Mouse (Mus musculus) hindbrain, embryonic 15.5 days (tissue): ENCODE data around the gene Chd9. TPM values are rescaled to one million over a fixed set of nuclear protein-coding genes. Genes with fewer than 3 reads are reported as not detected.

Experiments used
- ATAC-seq: fragments of 200-750 bp; cut with Nextera tagmentation; 2 replicates; pipeline ENCODE4 v1.8.0; 2017; ENCODE audit warnings: low read depth, moderate number of reproducible peaks, moderate TSS enrichment; ENCODE audit not compliant: low FRiP score
- H3K27ac ChIP-seq: fragments of 300-500 bp; sonication (generic); replicated peaks from 2 replicates; pipeline ENCODE4 v1.5.1; 2015; ENCODE audit warnings: mild to moderate bottlenecking, inconsistent platforms
- H3K27me3 ChIP-seq: fragments of 300-500 bp; sonication (generic); 2 replicates; pipeline ENCODE4 v1.6.1; 2015; ENCODE audit warnings: control low read depth, inconsistent platforms
- H3K36me3 ChIP-seq: fragments of 300-500 bp; sonication (generic); 2 replicates; pipeline ENCODE4 v1.6.1; 2015; ENCODE audit warnings: control low read depth, inconsistent platforms
- H3K4me1 ChIP-seq: fragments of 300-500 bp; sonication (generic); replicated peaks from 2 replicates; pipeline ENCODE4 v1.6.1; 2015; ENCODE audit warnings: control low read depth, inconsistent platforms
- H3K4me2 ChIP-seq: fragments of 300-500 bp; sonication (generic); 2 replicates; pipeline ENCODE4 v1.6.1; 2015; ENCODE audit warnings: moderate library complexity, mild to moderate bottlenecking, inconsistent platforms
- H3K4me3 ChIP-seq: fragments of 300-500 bp; sonication (generic); 2 replicates; pipeline ENCODE4 v1.5.1; 2015; ENCODE audit warnings: mild to moderate bottlenecking, inconsistent platforms
- H3K9ac ChIP-seq: fragments of 300-500 bp; sonication (generic); 2 replicates; pipeline ENCODE4 v1.6.1; 2015; ENCODE audit warnings: inconsistent platforms
- H3K9me3 ChIP-seq: fragments of 300-500 bp; sonication (generic); 2 replicates; pipeline ENCODE4 v1.6.1; 2016; ENCODE audit warnings: control low read depth, inconsistent platforms
- WGBS: fragments of 180-500 bp; shearing (Covaris S2); methylation state at CpG from one replicate; pipeline ENCODE4 v1.1.7; 2015; 5-methylcytosine and 5-hydroxymethylcytosine counted together
- polyA plus RNA-seq: library from polyadenylated mRNA; unstranded; fragments of >200 nt; fragmentation: Nextera tagmentation; extraction: Ambion mirVana; gene quantifications from 2 replicates; pipeline ENCODE4 v1.2.1, GENCODE M21; 2015

The Chd9 gene
- polyA plus RNA-seq, 1 experiment from 2014 or later = 100 TPM

DNA sequence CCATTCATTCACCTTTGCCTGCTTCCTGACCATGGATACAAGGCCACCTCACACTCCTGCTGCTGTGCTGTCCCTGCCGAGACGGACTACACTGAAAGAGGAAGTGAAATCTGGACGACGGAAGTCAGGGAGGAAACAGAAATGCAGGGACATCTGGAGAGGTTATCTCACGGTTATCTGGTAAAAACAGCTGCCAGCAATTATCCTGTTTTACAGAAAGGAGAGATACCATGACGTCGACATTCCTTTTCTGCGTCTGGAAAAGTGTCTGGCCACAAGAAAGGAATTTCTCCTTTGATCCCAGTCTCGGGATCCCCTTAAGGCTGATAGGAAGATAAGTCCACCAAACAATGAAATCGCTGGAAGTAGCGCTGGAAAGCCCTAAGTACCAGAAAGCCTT is 5.7 kb upstream of the Chd9 start:
- no peaks in the 10 kb centered on the region for H3K9me3 ChIP-seq
- H3K27me3 ChIP-seq = no peaks in the 10 kb centered on the region
- no peaks in the 10 kb centered on the region for H3K36me3 ChIP-seq
- ATAC-seq = no peak
- no peak overlapping the region for H3K9ac ChIP-seq
- H3K27ac ChIP-seq = no peak overlapping the region
- no peaks in the 10 kb centered on the region for H3K4me1 ChIP-seq
- H3K4me3 ChIP-seq = no peak overlapping the region
- 69% methylated on average over 11 of the region's 11 CpGs for WGBS
- no peak overlapping the region for H3K4me2 ChIP-seq

GRCm38 (mm10) chr8:90825459-90825871 is 2.7 kb upstream of the Chd9 start:
- Histone ChIP-seq H3K27me3 (no peaks in the 10 kb centered on the region), H3K4me3 (no peak overlapping the region), H3K4me1 (peaks cover 19% of the 10 kb centered on the region), H3K36me3 (no peaks in the 10 kb centered on the region), H3K4me2 (no peak overlapping the region), H3K27ac (no peak overlapping the region), H3K9ac (no peak overlapping the region), H3K9me3 (no peaks in the 10 kb centered on the region)
- no peak for ATAC-seq
- 88% methylated on average over 9 of the region's 9 CpGs for WGBS

- peak; percentile 80 for ATAC-seq
- under 1% methylated on average over 11 of the region's 11 CpGs for WGBS
- Histone ChIP-seq H3K36me3 (no peaks in the 10 kb centered on the region), H3K4me2 (peak overlapping the region; percentile 93), H3K27me3 (no peaks in the 10 kb centered on the region), H3K27ac (peak overlapping the region; percentile 78), H3K4me3 (peak overlapping the region; percentile 60), H3K9ac (peak overlapping the region; percentile 70), H3K9me3 (no peaks in the 10 kb centered on the region), H3K4me1 (peaks cover 21% of the 10 kb centered on the region)
Observed at GRCm38 (mm10) chr8:90828987-90829740, 1.0 kb downstream of the Chd9 start.

DNA sequence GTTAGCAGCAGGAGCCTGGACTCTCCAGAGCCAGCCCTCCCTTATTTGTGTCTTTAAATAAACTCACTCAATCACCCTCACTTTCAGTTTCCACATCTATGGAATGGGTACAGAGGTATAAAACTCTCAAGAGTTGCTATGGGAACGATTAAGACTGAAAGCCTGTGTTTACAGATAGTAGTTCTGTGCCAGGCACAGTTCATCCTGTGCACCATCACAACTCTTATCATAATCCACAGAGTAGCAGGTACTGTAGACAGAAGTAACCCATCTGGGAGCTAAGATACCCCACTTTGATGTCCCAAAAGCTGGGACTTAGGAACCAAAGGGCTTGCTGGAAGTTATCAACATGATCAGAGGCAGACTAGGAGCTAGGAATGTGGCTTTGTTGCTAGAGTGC is 1.7 kb downstream of the Chd9 start:
- 88% methylated on average over 1 of the region's 1 CpGs for WGBS
- no peak overlapping the region for H3K9ac ChIP-seq
- H3K4me3 ChIP-seq = 0 out of 2 replicates have a peak overlapping the region, but pooled peaks have one; percentile 60
- H3K4me2 ChIP-seq = peak overlapping the region; percentile 93
- H3K27ac ChIP-seq = no peak overlapping the region
- peaks cover 21% of the 10 kb centered on the region for H3K4me1 ChIP-seq
- H3K36me3 ChIP-seq = no peaks in the 10 kb centered on the region
- no peak for ATAC-seq
- H3K9me3 ChIP-seq = no peaks in the 10 kb centered on the region
- H3K27me3 ChIP-seq = no peaks in the 10 kb centered on the region

GRCm38 (mm10) chr8:90830980-90831379 is 2.8 kb downstream of the Chd9 start:
- Histone ChIP-seq H3K9ac (no peak overlapping the region), H3K27ac (no peak overlapping the region), H3K4me2 (no peak overlapping the region), H3K27me3 (no peaks in the 10 kb centered on the region), H3K4me1 (peaks cover 21% of the 10 kb centered on the region), H3K4me3 (no peak overlapping the region), H3K9me3 (no peaks in the 10 kb centered on the region), H3K36me3 (no peaks in the 10 kb centered on the region)
- ATAC-seq = no peak
- 59% methylated on average over 8 of the region's 8 CpGs for WGBS

GRCm38 (mm10) chr8:90832576-90833289 is 4.6 kb downstream of the Chd9 start:
- Histone ChIP-seq H3K4me1 (peaks cover 21% of the 10 kb centered on the region), H3K4me2 (no peak overlapping the region), H3K9me3 (no peaks in the 10 kb centered on the region), H3K27ac (no peak overlapping the region), H3K9ac (no peak overlapping the region), H3K36me3 (no peaks in the 10 kb centered on the region), H3K4me3 (no peak overlapping the region), H3K27me3 (no peaks in the 10 kb centered on the region)
- 27% methylated on average over 5 of the region's 5 CpGs for WGBS
- no peak for ATAC-seq

- no peak for ATAC-seq
- WGBS = 75% methylated on average over 6 of the region's 6 CpGs
- no peaks in the 10 kb centered on the region for H3K36me3 ChIP-seq
Observed at GRCm38 (mm10) chr8:90833628-90834320, 5.6 kb downstream of the Chd9 start.

DNA sequence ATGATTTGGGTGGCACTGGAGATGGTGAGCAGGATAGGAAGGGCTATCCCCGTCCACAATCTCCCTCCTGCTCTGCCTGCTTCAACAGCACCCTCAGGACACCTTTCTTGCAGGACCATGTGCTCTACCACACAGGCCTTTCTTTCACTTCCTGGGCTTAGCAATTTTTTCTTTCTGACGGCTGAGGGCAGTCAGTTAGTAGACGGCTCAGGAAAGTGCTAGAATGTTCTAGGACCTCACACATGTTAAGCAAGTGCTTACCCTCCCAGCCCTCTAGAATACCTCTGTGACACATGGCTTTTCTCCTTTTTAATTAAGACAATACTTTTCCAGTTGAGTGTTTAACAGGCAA is 6.1 kb downstream of the Chd9 start:
- WGBS = 81% methylated on average over 3 of the region's 3 CpGs
- H3K27ac ChIP-seq = no peak overlapping the region

More at GRCm38 (mm10) chr8:90833628-90834320, 5.6 kb downstream of the Chd9 start:
- Histone ChIP-seq H3K4me2 (no peak overlapping the region), H3K27ac (no peak overlapping the region), H3K9me3 (no peaks in the 10 kb centered on the region), H3K27me3 (no peaks in the 10 kb centered on the region), H3K4me3 (no peak overlapping the region), H3K9ac (no peak overlapping the region), H3K4me1 (peaks cover 13% of the 10 kb centered on the region)

DNA sequence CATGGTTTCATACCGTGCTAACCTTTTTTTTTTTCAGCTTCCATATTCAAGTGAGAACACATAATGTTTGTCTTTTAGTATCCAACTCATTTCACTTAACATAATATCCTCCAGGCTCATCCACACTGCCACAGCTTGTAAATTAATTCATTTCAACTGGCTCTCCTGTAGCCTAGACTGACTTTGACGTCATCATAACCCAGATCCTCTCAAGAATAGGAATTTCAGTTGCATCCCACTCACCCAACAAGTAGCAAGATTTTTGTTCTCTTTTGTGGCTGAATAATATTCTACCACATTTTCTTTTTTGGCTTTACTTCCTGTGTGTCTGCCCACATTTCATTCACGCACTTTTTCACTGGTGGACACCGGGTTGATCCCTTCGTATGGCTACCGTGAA is 9.3 kb downstream of the Chd9 start:
- Histone ChIP-seq H3K4me2 (no peak overlapping the region), H3K36me3 (no peaks in the 10 kb centered on the region), H3K27me3 (no peaks in the 10 kb centered on the region), H3K9ac (no peak overlapping the region), H3K4me1 (no peaks in the 10 kb centered on the region), H3K27ac (no peak overlapping the region), H3K9me3 (no peaks in the 10 kb centered on the region), H3K4me3 (no peak overlapping the region)
- WGBS = 89% methylated on average over 6 of the region's 6 CpGs
- no peak for ATAC-seq

More for the DNA sequence above, 6.1 kb downstream of the Chd9 start:
- Histone ChIP-seq H3K4me1 (peaks cover 7% of the 10 kb centered on the region), H3K9me3 (no peaks in the 10 kb centered on the region), H3K27me3 (no peaks in the 10 kb centered on the region), H3K4me2 (no peak overlapping the region), H3K9ac (no peak overlapping the region), H3K36me3 (no peaks in the 10 kb centered on the region), H3K4me3 (no peak overlapping the region)
- no peak for ATAC-seq

DNA sequence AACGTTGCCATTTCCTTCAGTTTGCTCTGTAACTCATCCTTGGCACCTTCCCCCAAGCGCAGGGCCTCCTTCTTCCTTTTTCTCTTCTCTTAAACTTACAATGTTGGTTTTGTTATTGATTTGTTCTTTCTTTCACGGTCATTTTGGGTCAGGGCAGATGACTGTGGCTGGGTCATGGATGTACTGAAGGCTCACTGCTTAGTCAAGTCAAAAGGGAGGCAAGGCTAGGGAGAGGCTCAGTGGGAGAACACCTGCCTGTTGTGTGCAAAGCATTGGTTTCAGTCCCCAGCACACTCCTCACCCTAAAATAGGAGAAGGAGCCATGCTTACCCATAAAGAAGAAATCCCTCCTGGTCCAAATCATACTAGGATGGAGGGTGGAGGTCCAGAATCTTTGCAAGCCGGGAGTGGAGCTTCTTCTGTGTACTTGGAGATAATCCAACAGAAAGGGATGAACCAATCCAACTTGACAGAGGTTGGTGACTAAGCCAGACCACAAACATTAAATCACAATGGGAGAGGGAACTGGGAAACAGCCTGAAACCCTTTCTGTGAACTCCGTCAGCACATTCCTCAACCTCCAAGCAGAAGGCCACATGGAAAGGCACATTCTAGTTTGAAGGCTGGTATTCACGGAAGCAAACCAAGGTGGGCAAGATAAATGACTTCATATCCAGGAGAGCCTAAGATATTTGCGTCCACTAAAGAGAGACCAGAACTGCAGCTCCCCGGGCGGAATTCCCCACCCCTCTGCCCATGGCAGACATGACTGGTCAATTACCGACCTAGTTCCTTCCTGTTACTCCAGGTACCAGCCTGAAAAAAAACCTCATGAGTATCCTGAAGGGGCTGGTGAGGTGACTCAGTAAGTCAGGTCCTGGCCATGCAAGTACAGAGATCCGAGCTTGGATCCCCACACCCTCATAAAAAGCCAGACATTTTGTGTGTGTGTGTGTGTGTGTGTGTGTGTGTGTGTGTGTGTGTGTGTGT is 11.9 kb downstream of the Chd9 start:
- Histone ChIP-seq H3K9me3 (no peaks in the 10 kb centered on the region), H3K36me3 (no peaks in the 10 kb centered on the region), H3K4me3 (no peak overlapping the region), H3K27ac (no peak overlapping the region), H3K4me1 (0 out of 2 replicates have a peak, but pooled peaks cover 4% of the 10 kb centered on the region), H3K9ac (no peak overlapping the region), H3K4me2 (no peak overlapping the region), H3K27me3 (no peaks in the 10 kb centered on the region)
- WGBS = 75% methylated on average over 11 of the region's 11 CpGs
- no peak for ATAC-seq

DNA sequence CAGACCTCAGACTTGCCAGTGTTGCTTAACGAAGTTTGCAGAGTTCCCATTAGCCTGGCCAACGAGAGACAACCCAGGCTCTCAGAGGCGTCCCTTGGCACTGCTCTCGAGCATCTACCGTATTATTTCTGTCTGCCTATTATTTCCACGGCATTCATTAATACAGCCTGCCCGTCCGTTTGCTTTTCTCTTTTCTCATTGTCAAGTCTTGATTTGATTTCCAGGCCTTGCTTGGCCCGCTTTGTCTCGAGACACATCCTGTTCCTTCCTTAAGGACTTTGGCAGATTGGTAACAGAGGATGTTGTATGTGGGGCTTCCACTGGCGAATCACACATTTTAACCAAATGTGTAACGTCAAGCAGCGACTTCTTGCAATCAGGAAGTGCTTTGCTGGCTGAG is 13.2 kb downstream of the Chd9 start:
- no peaks in the 10 kb centered on the region for H3K27me3 ChIP-seq
- no peaks in the 10 kb centered on the region for H3K9me3 ChIP-seq
- no peak overlapping the region for H3K4me2 ChIP-seq
- H3K27ac ChIP-seq = no peak overlapping the region
- 0 out of 2 replicates have a peak, but pooled peaks cover 4% of the 10 kb centered on the region for H3K4me1 ChIP-seq
- 56% methylated on average over 13 of the region's 13 CpGs for WGBS
- H3K9ac ChIP-seq = no peak overlapping the region
- no peak for ATAC-seq
- no peak overlapping the region for H3K4me3 ChIP-seq
- H3K36me3 ChIP-seq = no peaks in the 10 kb centered on the region
